Mouse (Mus musculus) brain, embryonic 18.5 days (tissue): ENCODE results near the gene Osbpl9.

Source experiments
- DNase-seq: peaks from one replicate; pipeline ENCODE4 v3.0.0-alpha.2; 2012; ENCODE audit warnings: low read depth, low spot score

Osbpl9 gene

GRCm38 (mm10) chr4:109207524-109207923, 5.5 kb upstream of the Osbpl9 start:
- DNase-seq, result no peak

- no peak for DNase-seq
These were observed 2.3 kb upstream of the Osbpl9 start for GRCm38 (mm10) chr4:109204416-109204815.

- no peak for DNase-seq
These were observed 1.9 kb upstream of the Osbpl9 start for GRCm38 (mm10) chr4:109203931-109204330.

GRCm38 (mm10) chr4:109199069-109199468, 3.0 kb downstream of the Osbpl9 start:
- no peak for DNase-seq

- DNase-seq, result no peak
These were observed 6.0 kb downstream of the Osbpl9 start for GRCm38 (mm10) chr4:109195900-109196629.

GRCm38 (mm10) chr4:109193886-109194285, 8.2 kb downstream of the Osbpl9 start:
- DNase-seq, result no peak

GRCm38 (mm10) chr4:109191598-109191997, 10.5 kb downstream of the Osbpl9 start:
- no peak for DNase-seq

GRCm38 (mm10) chr4:109185616-109186405, 16.3 kb downstream of the Osbpl9 start:
- no peak for DNase-seq

GRCm38 (mm10) chr4:109175677-109176076, 26.4 kb downstream of the Osbpl9 start:
- no peak for DNase-seq

- no peak for DNase-seq
These were observed 28.2 kb downstream of the Osbpl9 start for GRCm38 (mm10) chr4:109173775-109174440.

GRCm38 (mm10) chr4:109173369-109173768, 28.7 kb downstream of the Osbpl9 start:
- no peak for DNase-seq

- DNase-seq, result no peak
These were observed 36.4 kb downstream of the Osbpl9 start for GRCm38 (mm10) chr4:109165521-109166173.

- DNase-seq, result peak; percentile 43
These were observed 45.4 kb downstream of the Osbpl9 start for GRCm38 (mm10) chr4:109156481-109157261.

GRCm38 (mm10) chr4:109156073-109156472, 46.0 kb downstream of the Osbpl9 start:
- no peak for DNase-seq

GRCm38 (mm10) chr4:109150214-109150613, 51.9 kb downstream of the Osbpl9 start:
- DNase-seq, result no peak

GRCm38 (mm10) chr4:109149411-109149810, 52.7 kb downstream of the Osbpl9 start:
- DNase-seq, result no peak

GRCm38 (mm10) chr4:109147278-109148038, 54.6 kb downstream of the Osbpl9 start:
- no peak for DNase-seq

GRCm38 (mm10) chr4:109143091-109143490, 59.0 kb downstream of the Osbpl9 start:
- no peak for DNase-seq

GRCm38 (mm10) chr4:109138551-109138950, 63.5 kb downstream of the Osbpl9 start:
- DNase-seq, result no peak

GRCm38 (mm10) chr4:109136475-109137125, 65.5 kb downstream of the Osbpl9 start:
- DNase-seq, result no peak
